Mouse (Mus musculus): ENCODE results near the gene Thada.

DNA sequence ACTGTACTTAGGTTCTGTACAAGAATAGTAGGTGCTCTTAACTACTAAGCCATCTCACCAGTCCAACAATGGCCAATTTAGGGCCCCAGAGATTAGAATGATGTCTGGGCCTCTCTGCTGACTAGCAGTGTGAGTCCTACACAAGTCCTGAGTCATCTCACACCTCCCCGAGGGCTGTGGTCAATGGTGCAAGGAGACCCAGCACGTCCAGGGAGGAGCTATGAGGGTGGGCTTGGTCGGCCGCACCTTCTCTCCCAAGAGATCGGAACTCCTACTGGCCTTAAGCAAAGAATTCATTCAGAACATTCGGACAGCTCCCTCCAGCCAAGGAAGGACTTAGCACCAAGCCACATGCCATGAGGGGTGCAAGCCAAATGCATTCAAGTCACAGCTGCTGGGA is 314.7 kb downstream of the Thada start:
- TF ChIP-seq CTCF (conservative IDR thresholded peaks at IDR 0.05; ENCODE audit: insufficient read depth, insufficient read length, low read depth, low read length) (no peak), POLR2A (IDR thresholded peaks at IDR 0.05; ENCODE audit: low read depth, low read length) (no peak)
